Mouse (Mus musculus) forebrain, embryonic 16.5 days (tissue): ENCODE measurements at regions not wholly inside any gene's neighbourhood (a gene's known extent, or its start where the extent isn't known, plus 50 kb on each side); places are given as distances from the start of the nearest gene placed in this dataset. TPM values are rescaled to one million over a fixed set of nuclear protein-coding genes. Genes with fewer than 3 reads are reported as not detected.

Source experiments
- ATAC-seq: fragments of 200-750 bp; cut with Nextera tagmentation; 2 replicates; pipeline ENCODE4 v1.8.0; 2017; ENCODE audit warnings: mild to moderate bottlenecking, moderate library complexity
- H3K27ac ChIP-seq: fragments of 300-500 bp; sonication (generic); 2 replicates; pipeline ENCODE4 v1.5.1; 2014; ENCODE audit warnings: low read length, control low read depth
- H3K27me3 ChIP-seq: fragments of 300-500 bp; sonication (generic); replicated peaks from 2 replicates; pipeline ENCODE4 v1.6.1; 2014; ENCODE audit warnings: low read length; ENCODE audit not compliant: control insufficient read depth, insufficient read depth
- H3K36me3 ChIP-seq: fragments of 300-500 bp; sonication (generic); 2 replicates; pipeline ENCODE4 v1.6.1; 2014; ENCODE audit not compliant: control insufficient read depth, insufficient read depth
- H3K4me1 ChIP-seq: fragments of 300-500 bp; sonication (generic); replicated peaks from 2 replicates; pipeline ENCODE4 v1.6.1; 2014; ENCODE audit warnings: low read length; ENCODE audit not compliant: control insufficient read depth, insufficient read depth
- H3K4me2 ChIP-seq: fragments of 300-500 bp; sonication (generic); 2 replicates; pipeline ENCODE4 v1.6.1; 2014; ENCODE audit warnings: mild to moderate bottlenecking, low read length, control low read depth
- H3K4me3 ChIP-seq: fragments of 300-500 bp; sonication (generic); replicated peaks from 2 replicates; pipeline ENCODE4 v1.5.1; 2014; ENCODE audit warnings: mild to moderate bottlenecking, low read length, control low read depth
- H3K9ac ChIP-seq: fragments of 300-500 bp; sonication (generic); replicated peaks from 2 replicates; pipeline ENCODE4 v1.6.1; 2014; ENCODE audit warnings: low read depth, low read length, control low read depth
- H3K9me3 ChIP-seq: fragments of 300-500 bp; sonication (generic); 2 replicates; pipeline ENCODE4 v1.6.1; 2016; ENCODE audit warnings: low read length; ENCODE audit not compliant: control insufficient read depth
- WGBS: fragments of 180-500 bp; shearing (Covaris S2); extraction: QIAGEN DNeasy Blood & Tissue Kit; methylation state at CpG from one replicate; pipeline ENCODE4 v1.1.7; 2014; 5-methylcytosine and 5-hydroxymethylcytosine counted together
- microRNA-seq: library from miRNA; unstranded; fragments of <30 nt; microRNA quantifications from one replicate; pipeline ENCODE4, GENCODE M21; 2017

- no peaks in the 10 kb centered on the region for H3K27me3 ChIP-seq
- H3K27ac ChIP-seq, result no peak overlapping the region
- H3K4me3 ChIP-seq, result no peak overlapping the region
- no peak overlapping the region for H3K4me2 ChIP-seq
- ATAC-seq, result no peak
- no peaks in the 10 kb centered on the region for H3K4me1 ChIP-seq
- 83% methylated on average over 3 of the region's 3 CpGs for WGBS
- H3K9me3 ChIP-seq, result no peaks in the 10 kb centered on the region
- no peak overlapping the region for H3K9ac ChIP-seq
- H3K36me3 ChIP-seq, result no peaks in the 10 kb centered on the region
Measured at GRCm38 (mm10) chr5:7829618-7830017, 130.6 kb upstream of the Steap4 start.

- H3K4me3 ChIP-seq, result no peak overlapping the region
- H3K27ac ChIP-seq, result no peak overlapping the region
- no peaks in the 10 kb centered on the region for H3K27me3 ChIP-seq
- no peak overlapping the region for H3K9ac ChIP-seq
- H3K36me3 ChIP-seq, result no peaks in the 10 kb centered on the region
- no peaks in the 10 kb centered on the region for H3K9me3 ChIP-seq
- no peak overlapping the region for H3K4me2 ChIP-seq
- 90% methylated on average over 1 of the region's 1 CpGs for WGBS
- no peaks in the 10 kb centered on the region for H3K4me1 ChIP-seq
- no peak for ATAC-seq
Measured at GRCm38 (mm10) chr5:7833812-7834211, 126.4 kb upstream of the Steap4 start.

- Histone ChIP-seq H3K36me3 (no peaks in the 10 kb centered on the region), H3K9ac (no peak overlapping the region), H3K27ac (no peak overlapping the region), H3K27me3 (no peaks in the 10 kb centered on the region), H3K4me3 (no peak overlapping the region), H3K4me2 (no peak overlapping the region), H3K9me3 (no peaks in the 10 kb centered on the region), H3K4me1 (no peaks in the 10 kb centered on the region)
- WGBS, result 86% methylated on average over 2 of the region's 2 CpGs
- no peak for ATAC-seq
Measured at GRCm38 (mm10) chr5:7863047-7863446, 97.2 kb upstream of the Steap4 start.

- WGBS, result 80% methylated on average over 3 of the region's 3 CpGs
- Histone ChIP-seq H3K4me1 (no peaks in the 10 kb centered on the region), H3K36me3 (no peaks in the 10 kb centered on the region), H3K27ac (no peak overlapping the region), H3K4me2 (no peak overlapping the region), H3K9me3 (no peaks in the 10 kb centered on the region), H3K9ac (no peak overlapping the region), H3K4me3 (no peak overlapping the region), H3K27me3 (no peaks in the 10 kb centered on the region)
- ATAC-seq, result no peak
Measured at GRCm38 (mm10) chr5:7866041-7866641, 94.1 kb upstream of the Steap4 start.

- Histone ChIP-seq H3K4me2 (no peak overlapping the region), H3K36me3 (no peaks in the 10 kb centered on the region), H3K9ac (no peak overlapping the region), H3K4me3 (no peak overlapping the region), H3K27me3 (no peaks in the 10 kb centered on the region), H3K27ac (no peak overlapping the region), H3K9me3 (no peaks in the 10 kb centered on the region), H3K4me1 (no peaks in the 10 kb centered on the region)
- peak; percentile 62; the same call in 1 of the 2 replicates for ATAC-seq
- 63% methylated on average over 3 of the region's 3 CpGs for WGBS
Measured at GRCm38 (mm10) chr5:7899537-7899936, 60.7 kb upstream of the Steap4 start.

Small RNA genes in the stretch of these regions (microRNA-seq; reads per million reads assigned to microRNA genes)
- not detected for gene Gm22196
